Mouse (Mus musculus) testis, adult 2 months (tissue): ENCODE measurements around the gene Antxr1.

Experiments
- CTCF ChIP-seq: fragments of 200-500 bp; IDR thresholded peaks from 2 replicates; pipeline ENCODE4 v1.5.1; 2012; ENCODE audit warnings: low read depth, mild to moderate bottlenecking, inconsistent platforms, low read length, moderate library complexity; ENCODE audit not compliant: control insufficient read depth, insufficient read depth, insufficient replicate concordance
- POLR2A ChIP-seq: fragments of 200-500 bp; IDR thresholded peaks from 2 replicates; pipeline ENCODE4 v1.6.1; 2012; ENCODE audit warnings: low read depth, mild to moderate bottlenecking, inconsistent platforms, low read length, moderate library complexity; ENCODE audit not compliant: control insufficient read depth

GRCm38 (mm10) chr6:87255668-87256067, 80.0 kb downstream of the Antxr1 start:
- TF ChIP-seq CTCF: no peak
- TF ChIP-seq POLR2A: no peak
